Mouse (Mus musculus): ENCODE results near the gene Hoga1.

Hoga1 gene

GRCm38 (mm10) chr19:42045269-42046102 lies at the start of gene Hoga1:
Gene Hoga1, plus strand, starts transcription at chr19:42045610.
- peak; percentile 32 to 49 for DNase-seq (ENCODE audit: low spot score in 2 of 2)

- DNase-seq (ENCODE audit: low spot score in 2 of 2): no peak
These were observed 48.3 kb upstream of the Hoga1 start for GRCm38 (mm10) chr19:41997090-41997489.

GRCm38 (mm10) chr19:41998770-41999548 lies 46.5 kb upstream of the Hoga1 start:
- no peak for DNase-seq (ENCODE audit: low spot score in 2 of 2)

- no peak for DNase-seq (ENCODE audit: low spot score in 2 of 2)
These were observed 45.6 kb upstream of the Hoga1 start for GRCm38 (mm10) chr19:41999688-42000283.

GRCm38 (mm10) chr19:42000446-42000958 lies 44.9 kb upstream of the Hoga1 start:
- no peak for DNase-seq (ENCODE audit: low spot score in 2 of 2)

- DNase-seq (ENCODE audit: low spot score in 2 of 2): no peak
These were observed 44.0 kb upstream of the Hoga1 start for GRCm38 (mm10) chr19:42001253-42001980.

- no peak for DNase-seq (ENCODE audit: low spot score in 2 of 2)
These were observed 41.2 kb upstream of the Hoga1 start for GRCm38 (mm10) chr19:42004258-42004657.

- peak in 1 of 2 experiments; percentile 30 for DNase-seq (ENCODE audit: low spot score in 2 of 2)
These were observed 39.8 kb upstream of the Hoga1 start for GRCm38 (mm10) chr19:42005616-42006015.

- DNase-seq (ENCODE audit: low spot score in 2 of 2): no peak
These were observed 38.8 kb upstream of the Hoga1 start for GRCm38 (mm10) chr19:42006568-42006967.

- DNase-seq (ENCODE audit: low spot score in 2 of 2): no peak
These were observed 36.8 kb upstream of the Hoga1 start for GRCm38 (mm10) chr19:42008586-42008985.

- DNase-seq (ENCODE audit: low spot score in 2 of 2): no peak
These were observed 36.3 kb upstream of the Hoga1 start for GRCm38 (mm10) chr19:42009067-42009466.

GRCm38 (mm10) chr19:42010436-42010835 lies 35.0 kb upstream of the Hoga1 start:
- DNase-seq (ENCODE audit: low spot score in 2 of 2): no peak

- no peak for DNase-seq (ENCODE audit: low spot score in 2 of 2)
These were observed 34.3 kb upstream of the Hoga1 start for GRCm38 (mm10) chr19:42011123-42011522.

GRCm38 (mm10) chr19:42014231-42014825 lies 31.1 kb upstream of the Hoga1 start:
- no peak for DNase-seq (ENCODE audit: low spot score in 2 of 2)

- DNase-seq (ENCODE audit: low spot score in 2 of 2): no peak
These were observed 30.4 kb upstream of the Hoga1 start for GRCm38 (mm10) chr19:42015001-42015400.

- no peak for DNase-seq (ENCODE audit: low spot score in 2 of 2)
These were observed 29.2 kb upstream of the Hoga1 start for GRCm38 (mm10) chr19:42016251-42016650.

- peak; percentile 40 to 44 for DNase-seq (ENCODE audit: low spot score in 2 of 2)
These were observed 28.6 kb upstream of the Hoga1 start for GRCm38 (mm10) chr19:42016840-42017239.

- DNase-seq (ENCODE audit: low spot score in 2 of 2): peak; percentile 32 to 41
These were observed 27.8 kb upstream of the Hoga1 start for GRCm38 (mm10) chr19:42017399-42018247.

GRCm38 (mm10) chr19:42019011-42019522 lies 26.3 kb upstream of the Hoga1 start:
- no peak for DNase-seq (ENCODE audit: low spot score in 2 of 2)

Data from frontal cortex, postnatal 14 days (tissue).